Mouse (Mus musculus): ENCODE data around the gene Pank2. TPM values are rescaled to one million over a fixed set of nuclear protein-coding genes. Genes with fewer than 3 reads are reported as not detected.
"Not testable (repeated sequence)": the region's sequence is repeated elsewhere in the genome, so short reads cannot be mapped to it uniquely, and the experiment has no call there.

Pank2 gene
- 54.8 and 58.1 TPM in 2 replicates for total RNA-seq (2017)

- peak; percentile 98 for ATAC-seq (ENCODE audit: extremely low read depth, insufficient number of reproducible peaks, low FRiP score, poor library complexity, severe bottlenecking)
Measured at GRCm38 (mm10) chr2:131262213-131262672, at the start of gene Pank2. TSS of gene Pank2 (plus strand) at chr2:131262495.

DNA sequence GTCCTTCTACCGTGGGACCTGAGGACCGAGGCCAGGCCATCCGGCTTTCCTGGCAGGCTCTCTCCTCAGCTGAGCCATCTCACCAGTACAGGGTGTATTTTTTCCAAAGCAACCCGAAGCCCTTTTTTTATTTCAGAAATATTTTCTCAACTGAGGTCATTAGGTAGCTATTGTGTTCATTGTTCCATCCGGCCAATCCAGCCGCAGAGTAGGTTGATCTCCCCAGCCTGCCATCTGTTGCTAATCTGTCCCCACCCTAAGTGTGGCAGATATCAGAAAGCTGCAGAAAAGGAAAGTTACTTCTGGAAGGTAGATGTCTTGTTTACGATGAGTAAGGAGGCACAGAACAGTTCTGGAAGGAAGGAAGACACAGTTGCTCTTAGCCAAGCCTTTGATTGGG lies 48.5 kb upstream of the Pank2 start:
- no peak for ATAC-seq (ENCODE audit: extremely low read depth, insufficient number of reproducible peaks, low FRiP score, poor library complexity, severe bottlenecking)

GRCm38 (mm10) chr2:131215941-131216858 lies 46.1 kb upstream of the Pank2 start:
- no peak for ATAC-seq (ENCODE audit: extremely low read depth, insufficient number of reproducible peaks, low FRiP score, poor library complexity, severe bottlenecking)

DNA sequence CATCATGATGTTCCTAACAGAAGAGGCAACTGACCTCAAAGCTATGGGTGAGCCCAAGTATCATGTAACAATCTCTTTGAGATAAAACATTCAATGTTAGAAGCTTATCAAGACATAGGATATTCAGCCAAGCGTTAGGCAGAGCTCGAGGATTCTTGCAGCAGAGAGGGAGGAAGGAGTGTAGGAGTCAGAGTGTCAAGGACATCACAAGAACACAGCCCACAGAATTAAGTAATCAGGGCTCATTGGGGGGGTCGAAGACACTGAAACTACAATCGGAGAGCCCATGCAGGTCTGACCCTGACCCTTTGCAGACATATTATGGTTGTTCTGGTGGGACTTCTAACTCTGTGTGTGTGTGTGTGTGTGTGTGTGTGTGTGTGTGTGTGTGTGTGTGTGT lies 42.3 kb upstream of the Pank2 start:
- no peak for ATAC-seq (ENCODE audit: extremely low read depth, insufficient number of reproducible peaks, low FRiP score, poor library complexity, severe bottlenecking)

DNA sequence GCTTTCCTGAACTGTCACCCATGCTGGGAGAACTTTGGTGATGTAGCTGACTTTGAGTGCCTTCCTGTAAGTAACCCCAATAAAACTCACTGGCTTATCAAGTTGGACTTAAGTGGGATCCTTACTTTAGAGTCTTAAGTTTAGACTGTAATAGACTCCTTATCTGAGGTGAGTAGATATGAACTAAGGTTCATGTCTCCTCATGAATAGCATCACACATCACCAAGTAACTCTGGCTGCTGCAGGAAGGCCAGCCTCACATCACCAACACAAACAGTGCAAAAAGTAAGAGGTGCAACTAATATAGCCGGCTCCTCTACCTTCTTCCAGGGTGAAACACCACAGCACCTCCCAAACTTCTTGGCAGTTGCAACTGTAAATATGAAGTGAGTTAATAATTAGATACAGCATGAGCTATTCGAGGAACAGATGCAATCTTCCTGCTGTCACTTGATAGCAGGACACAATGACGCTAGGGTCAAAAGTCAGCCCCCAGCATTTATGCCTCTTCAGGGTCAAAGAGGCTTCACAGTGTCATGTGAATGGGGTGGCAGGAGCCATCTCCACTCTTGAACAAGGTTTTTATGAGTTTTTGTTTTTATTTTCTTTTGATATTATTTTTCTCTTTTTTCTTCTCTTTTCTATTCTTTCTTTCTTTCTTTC lies 40.3 kb upstream of the Pank2 start:
- ATAC-seq (ENCODE audit: extremely low read depth, insufficient number of reproducible peaks, low FRiP score, poor library complexity, severe bottlenecking) = no peak

- no peak for ATAC-seq (ENCODE audit: extremely low read depth, insufficient number of reproducible peaks, low FRiP score, poor library complexity, severe bottlenecking)
Measured at GRCm38 (mm10) chr2:131222562-131222961, 39.7 kb upstream of the Pank2 start.

- ATAC-seq (ENCODE audit: extremely low read depth, insufficient number of reproducible peaks, low FRiP score, poor library complexity, severe bottlenecking) = no peak
Measured at GRCm38 (mm10) chr2:131223569-131223968, 38.7 kb upstream of the Pank2 start.

DNA sequence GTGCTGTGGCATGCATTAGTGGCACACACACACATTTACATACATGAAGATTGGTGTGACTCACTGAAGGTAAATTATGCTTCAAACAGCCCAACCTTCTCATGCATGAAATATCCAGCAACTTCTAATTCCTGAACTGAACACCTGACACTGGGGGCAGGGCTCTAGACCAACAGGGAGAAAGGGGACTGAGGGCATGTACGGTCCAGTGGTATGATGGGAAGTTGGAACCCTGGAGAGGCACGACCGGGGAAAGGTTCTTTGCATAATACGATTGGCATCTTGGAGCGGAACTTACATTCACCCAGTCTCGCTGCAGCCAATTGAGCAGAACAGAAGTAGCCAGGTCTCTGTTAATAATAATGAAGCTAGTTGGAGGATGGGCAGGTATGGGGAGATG lies 37.1 kb upstream of the Pank2 start:
- no peak for ATAC-seq (ENCODE audit: extremely low read depth, insufficient number of reproducible peaks, low FRiP score, poor library complexity, severe bottlenecking)

- ATAC-seq (ENCODE audit: extremely low read depth, insufficient number of reproducible peaks, low FRiP score, poor library complexity, severe bottlenecking) = not testable (repeated sequence)
Measured at GRCm38 (mm10) chr2:131226669-131227068, 35.6 kb upstream of the Pank2 start.

DNA sequence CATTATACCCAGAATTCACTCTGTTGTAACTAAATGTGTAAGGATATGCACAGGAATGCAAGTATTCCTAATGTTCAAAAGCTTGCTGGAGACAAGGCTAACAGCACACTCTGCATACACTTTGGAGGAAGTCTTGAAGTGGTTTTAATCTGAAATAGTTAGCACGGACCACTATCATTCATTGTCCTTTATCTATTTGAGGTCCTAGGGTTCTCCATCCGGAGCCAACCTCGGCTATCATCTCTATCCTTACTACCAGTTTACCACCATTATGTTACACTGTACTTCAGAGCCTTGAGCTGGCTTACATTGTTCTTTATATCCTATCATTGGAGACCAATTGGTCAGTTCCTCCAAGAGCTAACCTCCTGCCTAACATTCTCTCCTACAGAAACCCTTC lies 35.1 kb upstream of the Pank2 start:
- no peak for ATAC-seq (ENCODE audit: extremely low read depth, insufficient number of reproducible peaks, low FRiP score, poor library complexity, severe bottlenecking)

GRCm38 (mm10) chr2:131232558-131232957 lies 29.7 kb upstream of the Pank2 start:
- peak; percentile 21; the same call in 1 of the 2 replicates for ATAC-seq (ENCODE audit: extremely low read depth, insufficient number of reproducible peaks, low FRiP score, poor library complexity, severe bottlenecking)

DNA sequence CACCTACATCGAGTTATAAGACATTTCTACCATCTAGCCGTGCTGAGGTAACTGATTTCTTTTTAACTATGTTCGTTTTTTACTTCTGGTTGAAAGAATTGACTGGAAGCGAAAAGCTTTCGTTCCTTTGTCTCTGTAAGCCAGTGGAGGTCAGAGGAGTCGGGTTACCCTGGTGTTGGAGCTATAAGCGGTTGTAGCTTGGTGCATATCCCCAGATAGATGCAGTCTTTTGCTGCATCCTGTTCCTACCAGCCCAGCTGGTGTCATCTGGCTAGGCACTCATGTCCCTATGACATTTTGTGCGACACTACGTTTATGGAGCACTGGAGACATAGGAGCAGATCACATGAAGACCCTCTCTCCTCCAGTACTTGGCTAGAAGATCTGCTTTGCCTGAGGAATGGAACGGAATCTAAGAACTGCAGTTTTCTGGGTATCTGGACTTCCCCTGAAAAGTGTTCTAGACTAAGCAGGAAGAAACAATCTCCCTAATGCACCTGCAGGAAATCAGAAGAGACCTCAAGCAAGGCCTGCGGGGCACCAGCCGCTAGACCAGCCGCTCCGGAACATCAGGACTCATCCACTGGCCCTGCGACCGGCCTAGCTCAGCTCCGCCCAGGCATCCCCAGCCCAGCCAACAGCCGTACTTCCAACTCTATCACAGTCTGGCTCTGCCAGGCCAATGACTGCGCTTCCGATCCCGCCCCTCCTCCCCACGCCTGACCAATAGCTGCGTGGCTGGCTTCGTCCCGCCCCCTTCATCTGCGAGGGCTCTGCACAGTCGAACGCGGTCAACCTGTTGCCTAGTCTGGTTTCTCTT lies 28.8 kb upstream of the Pank2 start, which contains the start of gene Mavs:
Gene Mavs (plus strand): TSS at position 757 of the 820 bp plus-strand sequence.
- ATAC-seq (ENCODE audit: extremely low read depth, insufficient number of reproducible peaks, low FRiP score, poor library complexity, severe bottlenecking) = peak; percentile 97

DNA sequence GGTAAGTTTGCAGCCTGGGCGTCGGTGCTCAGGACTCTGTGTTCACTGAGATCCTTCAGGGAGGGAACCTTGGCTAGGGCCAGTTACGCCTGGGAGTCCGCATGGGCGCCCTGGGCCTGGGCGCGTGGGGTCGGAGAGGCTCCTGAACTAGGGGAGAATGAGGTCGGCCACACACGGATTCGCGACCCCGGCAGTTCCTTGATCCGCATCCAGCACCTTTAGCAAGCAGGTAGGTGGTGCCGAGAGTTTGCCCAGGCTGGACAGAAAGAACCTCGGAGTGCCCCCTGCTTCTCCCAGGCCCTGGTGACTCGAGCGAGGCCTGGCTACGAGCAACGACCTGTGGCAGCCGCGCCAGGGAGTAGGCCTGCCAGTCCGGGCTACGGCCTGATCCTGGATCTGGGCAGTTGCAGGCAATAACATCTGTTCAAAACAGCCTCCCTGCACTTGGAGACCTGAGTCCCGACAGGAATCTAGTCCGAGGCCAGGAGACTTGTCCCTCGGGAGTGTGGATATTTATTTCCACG lies 28.1 kb upstream of the Pank2 start:
- no peak for ATAC-seq (ENCODE audit: extremely low read depth, insufficient number of reproducible peaks, low FRiP score, poor library complexity, severe bottlenecking)

GRCm38 (mm10) chr2:131234970-131235635 lies 27.2 kb upstream of the Pank2 start:
- ATAC-seq (ENCODE audit: extremely low read depth, insufficient number of reproducible peaks, low FRiP score, poor library complexity, severe bottlenecking) = peak; percentile 23; the same call in 1 of the 2 replicates

- ATAC-seq (ENCODE audit: extremely low read depth, insufficient number of reproducible peaks, low FRiP score, poor library complexity, severe bottlenecking) = no peak
Measured at GRCm38 (mm10) chr2:131242180-131242579, 20.1 kb upstream of the Pank2 start.

DNA sequence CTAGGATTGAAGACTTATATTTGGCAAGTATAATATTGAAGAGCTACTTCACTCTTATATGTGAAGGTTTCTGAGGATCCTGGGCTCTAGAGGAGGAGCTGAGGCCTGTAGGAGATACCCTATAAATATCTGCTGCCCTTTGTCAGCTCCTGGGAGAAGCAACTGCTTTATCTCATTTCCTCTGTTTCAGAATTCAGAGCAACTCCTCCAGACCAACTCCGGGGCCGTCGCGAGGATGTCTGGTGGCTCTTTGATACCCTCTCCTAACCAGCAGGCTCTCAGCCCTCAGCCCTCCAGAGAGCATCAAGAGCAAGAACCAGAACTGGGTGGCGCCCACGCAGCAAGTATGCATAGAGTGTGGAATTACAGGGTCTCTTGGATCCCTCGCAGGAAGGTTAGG lies 19.4 kb upstream of the Pank2 start:
- ATAC-seq (ENCODE audit: extremely low read depth, insufficient number of reproducible peaks, low FRiP score, poor library complexity, severe bottlenecking) = no peak

DNA sequence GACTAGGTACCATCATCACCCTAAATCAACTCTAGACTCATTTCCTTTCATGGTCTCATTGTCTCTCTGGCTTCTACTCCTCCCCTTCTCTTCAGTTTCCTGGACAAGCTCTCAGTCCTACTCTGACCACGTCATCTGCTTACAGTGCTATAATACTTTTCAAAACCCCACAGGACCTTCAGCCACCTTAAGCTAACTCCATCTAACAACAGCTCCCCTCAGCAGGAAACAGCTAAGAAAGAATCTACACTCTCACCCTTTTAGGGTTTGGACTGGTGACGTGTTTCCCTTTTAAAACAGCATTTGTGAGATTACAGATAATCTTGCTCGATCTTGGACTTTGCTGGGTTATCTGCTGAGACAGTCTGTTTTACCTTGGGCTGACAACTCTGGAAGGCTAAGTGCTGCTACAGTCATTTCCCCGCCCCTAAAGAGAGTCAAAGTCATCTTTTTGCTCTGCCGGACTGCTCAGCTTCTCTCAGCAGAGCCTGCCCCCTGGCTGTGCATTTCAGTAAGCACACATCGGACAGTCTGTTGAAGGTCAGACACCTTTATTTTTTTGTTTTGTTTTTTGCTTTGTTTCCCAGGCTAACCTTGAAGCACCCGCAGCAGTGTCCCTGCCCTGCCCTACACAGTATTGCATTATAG lies 8.5 kb upstream of the Pank2 start:
- ATAC-seq (ENCODE audit: extremely low read depth, insufficient number of reproducible peaks, low FRiP score, poor library complexity, severe bottlenecking) = peak; percentile 98

- ATAC-seq (ENCODE audit: extremely low read depth, insufficient number of reproducible peaks, low FRiP score, poor library complexity, severe bottlenecking) = no peak
Measured at GRCm38 (mm10) chr2:131254329-131254713, 8.0 kb upstream of the Pank2 start.

Measured in neutrophil, adult 5-6 weeks (primary cell).